Mouse (Mus musculus) left cerebral cortex, postnatal 10 days (tissue): ENCODE data around the gene Arhgap19. TPM values are rescaled to one million over a fixed set of nuclear protein-coding genes. Genes with fewer than 3 reads are reported as not detected.

Experiments
- DNase-seq, 2 experiments: peaks; one replicate each; pipeline ENCODE4 v3.0.0; 2021 to 2022; ENCODE audit warnings: low spot score in 2 of 2, mixed read lengths in 1 of 2; ENCODE audit errors: extremely low spot score in 1 of 2
- intact Hi-C: fragments of 180-260 bp; cut with DNase I; formaldehyde crosslinking; loops from one replicate; pipeline ENCODE4 v1.15.1; 2025
- total RNA-seq, 2 experiments: library from RNA; stranded (reverse); gene quantifications; 2 replicates each; pipeline ENCODE4 v1.2.3; 2021

The Arhgap19 gene
- total RNA-seq, 2 experiments from 2014 or later: 3.2 to 3.6 TPM

- intact Hi-C loops: loop anchor here (2.0 to 5.0 kb wide), 2 partner anchors 105 to 669 kb away; no protein-coding TSS in a partner anchor
- DNase-seq: peak in 1 of 2 experiments; percentile 53
Observed at GRCm38 (mm10) chr19:41761529-41761928, 40.3 kb downstream of the Arhgap19 start.

GRCm38 (mm10) chr19:41759765-41760164, 42.1 kb downstream of the Arhgap19 start:
- intact Hi-C loops: loop anchor here (2.0 to 10.0 kb wide), 3 partner anchors 103 to 667 kb away; partner anchors contain the start of gene Tm9sf3
- no peak for DNase-seq

GRCm38 (mm10) chr19:41759270-41759669, 42.6 kb downstream of the Arhgap19 start:
- DNase-seq: no peak
- intact Hi-C loops: loop anchor here (10.0 kb wide), 1 partner anchor 494 kb away; the partner anchor contains the start of gene Tm9sf3

GRCm38 (mm10) chr19:41754760-41755159, 47.1 kb downstream of the Arhgap19 start:
- intact Hi-C loops: loop anchor here (10.0 kb wide), 1 partner anchor 490 kb away; the partner anchor contains the start of gene Tm9sf3

GRCm38 (mm10) chr19:41751906-41752305, 49.9 kb downstream of the Arhgap19 start:
- intact Hi-C loops: loop anchor here (10.0 kb wide), 1 partner anchor 487 kb away; the partner anchor contains the start of gene Tm9sf3
- DNase-seq: no peak

More at GRCm38 (mm10) chr19:41754760-41755159, 47.1 kb downstream of the Arhgap19 start:
- no peak for DNase-seq

- no peak for DNase-seq
- intact Hi-C loops: no loop called here
Observed at GRCm38 (mm10) chr19:41747436-41747835, 54.4 kb downstream of the Arhgap19 start.

- peak; percentile 64 to 79 for DNase-seq
- intact Hi-C loops: no loop called here
Observed at GRCm38 (mm10) chr19:41745941-41746557, 55.8 kb downstream of the Arhgap19 start.

- intact Hi-C loops: loop anchor here (5.0 kb wide), 2 partner anchors 46 to 81 kb away; no protein-coding TSS in a partner anchor
- DNase-seq: peak; percentile 59 to 67
Observed at GRCm38 (mm10) chr19:41743396-41743795, 58.5 kb downstream of the Arhgap19 start, which contains the start of gene Slit1. TSS of gene Slit1 (minus strand) at chr19:41743665.

- no peak for DNase-seq
- intact Hi-C loops: no loop called here
Observed at GRCm38 (mm10) chr19:41738896-41739295, 63.0 kb downstream of the Arhgap19 start.

GRCm38 (mm10) chr19:41738429-41738805, 63.4 kb downstream of the Arhgap19 start:
- intact Hi-C loops: no loop called here
- no peak for DNase-seq

GRCm38 (mm10) chr19:41737657-41738428, 64.0 kb downstream of the Arhgap19 start:
- intact Hi-C loops: no loop called here
- DNase-seq: peak; percentile 58 to 61

- peak in 1 of 2 experiments; percentile 35 for DNase-seq
- intact Hi-C loops: no loop called here
Observed at GRCm38 (mm10) chr19:41734685-41735084, 67.2 kb downstream of the Arhgap19 start.

- intact Hi-C loops: no loop called here
- no peak for DNase-seq
Observed at GRCm38 (mm10) chr19:41725491-41725890, 76.4 kb downstream of the Arhgap19 start.

GRCm38 (mm10) chr19:41724831-41725470, 76.9 kb downstream of the Arhgap19 start:
- intact Hi-C loops: no loop called here
- peak in 1 of 2 experiments; percentile 30 for DNase-seq

GRCm38 (mm10) chr19:41723337-41723736, 78.5 kb downstream of the Arhgap19 start:
- no peak for DNase-seq
- intact Hi-C loops: no loop called here

- intact Hi-C loops: no loop called here
- no peak for DNase-seq
Observed at GRCm38 (mm10) chr19:41719436-41719835, 82.4 kb downstream of the Arhgap19 start.
